Mouse (Mus musculus): ENCODE data around the gene Sgpp2. TPM values are rescaled to one million over a fixed set of nuclear protein-coding genes. Genes with fewer than 3 reads are reported as not detected.

The Sgpp2 gene
- polyA plus RNA-seq, 1 experiment from 2014 or later, result 35.9 TPM

DNA sequence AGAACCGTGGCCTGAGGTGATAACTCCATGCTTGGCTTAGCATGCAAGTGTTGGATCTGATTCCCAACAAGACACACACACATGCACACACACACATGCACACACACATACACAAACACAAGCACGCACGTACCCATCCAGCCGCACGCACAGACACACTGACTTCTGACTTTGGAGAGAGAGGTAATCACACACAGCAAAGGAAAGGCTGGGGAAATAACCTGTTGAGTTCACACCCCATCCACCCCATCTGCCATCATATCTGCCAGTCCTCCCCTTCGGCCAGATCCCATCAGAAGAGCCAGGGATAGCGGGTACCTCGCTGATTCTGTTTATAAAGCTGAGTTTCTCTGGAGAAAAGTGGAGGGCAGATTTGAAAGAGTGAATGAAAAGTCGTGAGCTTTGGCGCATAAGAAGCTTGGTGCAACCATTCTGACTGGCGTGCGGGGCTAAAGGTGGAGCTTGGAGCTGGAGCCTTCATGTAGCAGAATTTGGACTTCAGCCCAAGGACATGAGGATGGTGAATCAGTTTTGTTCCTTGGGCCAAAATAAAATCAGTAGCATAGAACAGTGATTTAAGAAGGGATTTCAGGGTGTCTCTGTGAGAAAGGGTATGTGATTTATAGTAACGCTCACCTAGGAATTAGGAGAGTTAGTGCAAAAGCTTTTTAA, 8.1 kb downstream of the Sgpp2 start:
- WGBS, result 82% methylated on average over 13 of the region's 13 CpGs
- no peak for ATAC-seq

DNA sequence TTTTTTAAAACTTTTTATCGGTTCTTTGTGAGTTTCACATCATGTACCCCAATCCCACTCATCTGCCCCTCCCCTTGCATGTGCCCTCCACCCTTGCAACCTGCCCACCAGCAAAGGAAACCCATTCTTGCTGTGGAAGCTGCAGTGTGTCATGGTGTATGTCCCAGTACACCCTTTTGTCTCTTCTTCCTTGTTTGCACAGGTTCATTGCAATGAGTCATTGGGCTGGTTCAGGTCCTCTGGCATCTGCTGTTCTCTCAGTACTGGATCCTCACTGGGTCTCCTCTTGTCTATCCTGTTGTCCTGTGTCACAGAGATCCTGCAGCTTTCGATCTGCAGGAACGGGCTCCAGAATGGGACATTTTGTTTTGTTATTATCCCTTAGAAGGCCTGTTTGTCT, 10.1 kb downstream of the Sgpp2 start:
- Histone ChIP-seq H3K4me1 (replicated peaks) (no peaks in the 10 kb centered on the region), H3K9me3 (no peaks in the 10 kb centered on the region), H3K4me2 (replicated peaks) (no peak overlapping the region), H3K27ac (no peak overlapping the region), H3K9ac (no peak overlapping the region), H3K4me3 (replicated peaks) (no peak overlapping the region), H3K27me3 (replicated peaks) (no peaks in the 10 kb centered on the region), H3K36me3 (no peaks in the 10 kb centered on the region)
- WGBS, result 81% methylated on average over 3 of the region's 3 CpGs
- ATAC-seq, result peak; percentile 31; the same call in 1 of the 2 replicates

More for the DNA sequence above, 8.1 kb downstream of the Sgpp2 start:
- no peak overlapping the region for H3K9ac ChIP-seq
- no peaks in the 10 kb centered on the region for H3K27me3 ChIP-seq (replicated peaks)
- H3K4me2 ChIP-seq (replicated peaks), result no peak overlapping the region
- H3K9me3 ChIP-seq, result no peaks in the 10 kb centered on the region
- H3K27ac ChIP-seq, result no peak overlapping the region
- H3K4me3 ChIP-seq (replicated peaks), result no peak overlapping the region
- H3K4me1 ChIP-seq (replicated peaks), result no peaks in the 10 kb centered on the region
- no peaks in the 10 kb centered on the region for H3K36me3 ChIP-seq

DNA sequence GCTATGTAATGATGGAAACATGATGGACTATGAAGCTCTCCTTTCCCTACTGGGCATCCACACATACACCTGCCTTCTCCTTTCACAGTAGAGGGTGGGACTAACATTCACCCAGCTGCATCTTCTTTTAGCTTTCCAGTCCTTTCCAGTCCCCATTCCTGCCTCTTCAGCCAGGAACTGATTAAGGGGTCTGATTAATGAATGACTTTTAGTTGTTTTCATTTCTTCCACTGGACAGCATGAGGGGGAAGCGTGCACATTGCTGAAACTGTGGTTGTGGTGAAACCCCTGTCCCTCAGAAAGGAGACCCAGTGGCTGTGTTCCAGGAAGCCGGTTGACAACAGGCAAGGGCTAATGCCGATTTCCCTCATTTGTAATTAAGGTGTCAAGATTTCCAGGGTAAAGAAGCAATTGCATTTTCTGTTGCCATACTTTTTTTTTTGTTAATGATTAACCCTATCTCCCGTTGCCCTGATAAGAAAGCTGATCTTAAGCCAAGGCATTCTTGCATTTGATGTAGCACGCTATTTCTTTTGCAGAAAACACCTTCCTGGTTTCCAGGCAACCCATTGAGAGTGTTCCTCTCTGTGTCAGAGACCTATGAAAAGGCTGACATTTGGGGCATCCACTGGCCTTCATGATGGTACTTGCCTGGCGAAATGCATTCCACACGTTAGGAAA, 12.1 kb downstream of the Sgpp2 start:
- peak; percentile 75 for ATAC-seq
- no peak overlapping the region for H3K4me3 ChIP-seq (replicated peaks)
- H3K4me1 ChIP-seq (replicated peaks), result no peaks in the 10 kb centered on the region
- peak overlapping the region; percentile 48 for H3K27ac ChIP-seq
- no peaks in the 10 kb centered on the region for H3K9me3 ChIP-seq
- no peak overlapping the region for H3K9ac ChIP-seq
- 40% methylated on average over 7 of the region's 7 CpGs for WGBS
- no peaks in the 10 kb centered on the region for H3K27me3 ChIP-seq (replicated peaks)
- H3K4me2 ChIP-seq (replicated peaks), result peak overlapping the region; percentile 22
- H3K36me3 ChIP-seq, result no peaks in the 10 kb centered on the region

DNA sequence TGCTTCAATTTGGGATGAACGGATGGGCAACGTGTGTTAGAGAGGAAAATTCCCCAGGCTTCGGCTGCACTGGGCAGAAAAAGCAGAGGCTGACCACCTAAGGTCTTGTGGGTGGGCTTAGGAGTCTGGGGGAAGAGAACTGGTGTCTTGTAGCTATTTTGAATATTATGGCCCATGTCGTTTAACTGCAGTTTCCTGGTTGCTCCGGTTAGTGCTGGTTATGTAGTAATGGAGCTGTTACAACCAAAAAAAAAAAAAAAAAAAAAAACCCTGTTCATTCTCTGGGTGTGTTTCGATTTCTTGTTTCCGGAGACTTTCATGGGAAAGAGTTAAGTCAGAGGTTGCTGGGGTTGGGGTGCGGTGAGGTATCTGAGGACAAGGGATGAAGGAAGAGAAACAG, 12.7 kb downstream of the Sgpp2 start:
- 43% methylated on average over 8 of the region's 8 CpGs for WGBS
- no peaks in the 10 kb centered on the region for H3K27me3 ChIP-seq (replicated peaks)
- peak; percentile 51 for ATAC-seq
- H3K4me2 ChIP-seq (replicated peaks), result peak overlapping the region; percentile 22; the same call in 1 of the 2 replicates
- H3K4me1 ChIP-seq (replicated peaks), result no peaks in the 10 kb centered on the region
- no peak overlapping the region for H3K4me3 ChIP-seq (replicated peaks)
- no peak overlapping the region for H3K9ac ChIP-seq
- H3K9me3 ChIP-seq, result no peaks in the 10 kb centered on the region
- H3K27ac ChIP-seq, result no peak overlapping the region
- H3K36me3 ChIP-seq, result no peaks in the 10 kb centered on the region

DNA sequence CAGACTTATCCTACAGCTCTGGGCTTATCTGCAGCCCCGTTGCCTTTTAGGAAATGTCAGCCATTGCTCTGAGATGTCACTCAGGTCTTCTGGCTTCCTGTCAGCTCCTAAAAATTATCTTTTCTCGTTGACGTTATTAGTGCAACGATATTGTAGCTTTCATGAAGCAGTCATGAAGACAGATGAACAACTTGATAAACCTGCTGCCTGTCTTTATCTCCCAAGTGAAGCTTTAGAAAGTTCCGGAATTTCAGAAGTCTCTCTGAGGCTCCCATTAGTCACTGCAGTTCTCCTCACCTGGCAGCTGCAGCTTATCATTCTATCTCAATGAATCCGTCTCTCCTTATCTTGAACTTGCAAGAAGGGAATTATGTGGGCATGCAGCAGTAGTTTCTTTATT, 13.9 kb downstream of the Sgpp2 start:
- ATAC-seq, result no peak
- 57% methylated on average over 6 of the region's 6 CpGs for WGBS
- H3K36me3 ChIP-seq, result no peaks in the 10 kb centered on the region

DNA sequence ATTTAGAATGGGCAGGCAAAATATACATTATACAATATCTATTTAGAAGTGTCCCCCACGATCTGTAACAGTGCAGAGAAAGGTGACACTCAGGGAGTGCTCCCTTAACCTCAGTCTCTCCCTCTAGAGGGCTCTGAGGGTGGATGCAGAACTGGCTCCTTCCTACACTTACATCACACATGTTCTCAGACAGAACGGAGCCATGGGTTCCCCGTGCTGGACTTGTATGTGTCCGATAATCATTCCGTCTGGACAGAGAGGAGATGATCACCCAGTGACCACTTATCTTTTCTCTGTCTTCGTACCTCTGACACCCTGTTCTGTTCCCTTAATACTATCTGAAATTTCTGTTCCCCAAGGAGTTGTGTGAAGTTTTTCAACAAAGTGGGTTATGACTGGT, 15.7 kb downstream of the Sgpp2 start:
- no peak overlapping the region for H3K27ac ChIP-seq
- H3K36me3 ChIP-seq, result no peaks in the 10 kb centered on the region
- H3K4me3 ChIP-seq (replicated peaks), result no peak overlapping the region
- H3K9ac ChIP-seq, result no peak overlapping the region
- ATAC-seq, result no peak
- no peak overlapping the region for H3K4me2 ChIP-seq (replicated peaks)
- H3K4me1 ChIP-seq (replicated peaks), result no peaks in the 10 kb centered on the region
- H3K9me3 ChIP-seq, result no peaks in the 10 kb centered on the region
- H3K27me3 ChIP-seq (replicated peaks), result no peaks in the 10 kb centered on the region
- 78% methylated on average over 6 of the region's 6 CpGs for WGBS

More for the DNA sequence above, 13.9 kb downstream of the Sgpp2 start:
- Histone ChIP-seq H3K4me1 (replicated peaks) (no peaks in the 10 kb centered on the region), H3K9ac (no peak overlapping the region), H3K27ac (no peak overlapping the region), H3K27me3 (replicated peaks) (no peaks in the 10 kb centered on the region), H3K9me3 (no peaks in the 10 kb centered on the region), H3K4me3 (replicated peaks) (no peak overlapping the region), H3K4me2 (replicated peaks) (no peak overlapping the region)

DNA sequence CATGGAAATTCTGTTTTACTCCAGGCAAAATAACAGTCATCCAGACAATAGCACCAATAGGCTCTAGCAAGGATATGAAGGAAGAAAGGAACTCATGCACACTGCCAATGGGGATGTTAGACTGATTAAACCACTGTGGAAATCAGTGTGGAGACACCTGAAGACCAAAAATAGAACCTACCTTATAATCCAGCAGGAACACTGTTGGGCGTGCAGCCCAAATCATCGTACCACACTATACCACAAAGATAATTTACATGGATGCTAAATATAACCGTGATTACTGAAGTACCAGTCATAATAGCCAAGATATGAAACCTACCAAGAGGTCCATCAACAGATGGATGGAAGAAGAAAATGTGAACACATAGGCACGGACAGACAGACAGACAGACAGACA, 18.5 kb downstream of the Sgpp2 start:
- Histone ChIP-seq H3K27me3 (replicated peaks) (no peaks in the 10 kb centered on the region), H3K27ac (no peak overlapping the region), H3K9me3 (no peaks in the 10 kb centered on the region), H3K36me3 (no peaks in the 10 kb centered on the region), H3K9ac (no peak overlapping the region), H3K4me3 (replicated peaks) (no peak overlapping the region), H3K4me1 (replicated peaks) (no peaks in the 10 kb centered on the region), H3K4me2 (replicated peaks) (no peak overlapping the region)
- no peak for ATAC-seq
- WGBS, result 91% methylated on average over 4 of the region's 4 CpGs

DNA sequence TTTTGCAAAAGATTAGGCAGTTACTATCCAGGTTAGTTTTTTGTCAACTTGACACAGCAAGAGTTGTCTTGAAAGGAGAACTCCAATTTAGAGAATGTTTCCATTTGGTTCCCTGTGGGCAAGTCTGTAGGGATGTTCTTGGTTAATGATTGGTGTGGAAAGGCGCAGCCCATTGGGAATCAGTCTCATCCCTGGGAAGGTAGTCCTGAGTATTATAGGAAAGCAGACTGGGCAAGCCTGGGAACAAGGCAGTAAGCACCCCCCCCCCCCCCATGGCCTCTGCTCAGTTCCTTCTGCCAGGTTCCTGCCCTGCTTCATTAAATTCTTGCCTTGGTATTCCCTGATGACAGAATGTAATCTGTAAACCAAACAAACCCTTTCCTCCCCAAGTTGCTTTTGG, 19.7 kb downstream of the Sgpp2 start:
- Histone ChIP-seq H3K9ac (no peak overlapping the region), H3K4me1 (replicated peaks) (no peaks in the 10 kb centered on the region), H3K27ac (no peak overlapping the region), H3K36me3 (no peaks in the 10 kb centered on the region), H3K9me3 (no peaks in the 10 kb centered on the region), H3K4me3 (replicated peaks) (no peak overlapping the region), H3K4me2 (replicated peaks) (no peak overlapping the region), H3K27me3 (replicated peaks) (no peaks in the 10 kb centered on the region)
- no peak for ATAC-seq
- WGBS, result 90% methylated on average over 1 of the region's 1 CpGs

DNA sequence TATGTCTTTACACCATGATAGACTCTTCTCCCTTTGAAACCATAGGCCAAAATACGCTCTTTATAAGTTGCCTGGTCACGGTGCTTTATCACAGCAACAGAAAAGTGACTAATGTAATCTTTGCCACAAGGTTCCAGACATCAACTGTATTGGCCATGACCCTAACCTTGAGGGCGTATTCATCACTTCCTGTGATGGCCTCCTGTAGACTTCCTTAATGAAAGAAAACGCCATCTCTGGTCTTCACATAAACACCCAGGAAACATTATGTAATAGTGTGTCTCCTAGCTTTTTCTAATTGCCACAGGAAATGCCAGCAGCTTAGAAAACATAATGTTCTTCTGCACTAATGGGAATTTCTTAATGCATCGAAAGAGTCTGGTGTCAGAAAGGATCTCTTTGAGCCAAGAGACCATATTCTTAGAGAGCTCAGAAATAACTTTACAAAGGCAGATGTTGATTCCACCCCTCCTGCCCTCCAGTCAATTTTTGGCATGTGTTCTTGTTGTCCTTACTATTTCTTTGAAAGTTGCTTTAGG, 20.5 kb downstream of the Sgpp2 start:
- Histone ChIP-seq H3K4me2 (replicated peaks) (no peak overlapping the region), H3K4me3 (replicated peaks) (no peak overlapping the region), H3K4me1 (replicated peaks) (no peaks in the 10 kb centered on the region), H3K9me3 (no peaks in the 10 kb centered on the region), H3K36me3 (no peaks in the 10 kb centered on the region), H3K27ac (no peak overlapping the region), H3K27me3 (replicated peaks) (no peaks in the 10 kb centered on the region), H3K9ac (no peak overlapping the region)
- no peak for ATAC-seq
- 80% methylated on average over 5 of the region's 5 CpGs for WGBS

DNA sequence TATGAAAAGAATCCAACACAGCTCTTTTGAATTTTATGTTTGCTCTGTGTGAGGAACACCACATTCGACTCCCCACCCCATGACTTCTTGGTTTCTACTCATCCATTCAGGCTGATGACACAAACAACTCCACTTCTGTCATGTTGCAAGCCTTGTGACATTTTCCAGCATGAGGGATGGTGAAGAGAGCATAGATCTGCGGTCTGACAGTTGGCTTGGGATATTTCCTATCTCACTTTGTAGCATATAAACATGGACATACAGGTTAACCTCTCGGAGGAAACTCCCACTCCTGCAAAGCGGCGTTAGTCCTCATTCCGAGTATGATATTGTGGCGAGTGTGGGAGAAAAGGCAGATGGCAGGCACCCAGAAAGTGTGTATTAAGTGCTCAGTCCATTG, 27.6 kb downstream of the Sgpp2 start:
- no peaks in the 10 kb centered on the region for H3K36me3 ChIP-seq
- WGBS, result 51% methylated on average over 7 of the region's 7 CpGs
- no peak overlapping the region for H3K27ac ChIP-seq
- H3K4me3 ChIP-seq (replicated peaks), result no peak overlapping the region
- ATAC-seq, result peak; percentile 20; the same call in 1 of the 2 replicates
- H3K4me2 ChIP-seq (replicated peaks), result no peak overlapping the region; the same call in 1 of the 2 replicates
- no peak overlapping the region for H3K9ac ChIP-seq
- H3K9me3 ChIP-seq, result no peaks in the 10 kb centered on the region
- H3K4me1 ChIP-seq (replicated peaks), result 0 out of 2 replicates have a peak, but pooled peaks cover 7% of the 10 kb centered on the region
- H3K27me3 ChIP-seq (replicated peaks), result no peaks in the 10 kb centered on the region

DNA sequence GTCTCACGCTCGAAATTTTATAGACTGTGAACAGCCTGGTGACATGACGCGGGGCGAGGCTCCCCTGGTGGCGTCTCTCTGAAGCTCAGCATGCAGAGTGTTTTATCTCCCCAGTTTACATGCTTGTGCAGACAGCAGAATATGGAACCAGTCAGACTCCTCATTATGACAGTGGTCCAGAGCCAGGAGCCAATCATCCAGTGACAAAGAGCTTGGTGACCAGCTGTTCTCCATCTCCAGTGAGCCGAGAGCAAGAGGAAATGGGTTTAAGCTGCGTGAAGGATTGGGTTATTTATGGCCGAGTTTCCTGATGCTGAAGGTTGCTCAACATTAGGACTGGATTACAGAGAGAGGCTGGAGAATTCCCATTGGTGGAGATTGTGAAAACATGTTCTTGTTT, 28.1 kb downstream of the Sgpp2 start:
- Histone ChIP-seq H3K9ac (no peak overlapping the region), H3K27ac (no peak overlapping the region), H3K4me1 (replicated peaks) (0 out of 2 replicates have a peak, but pooled peaks cover 7% of the 10 kb centered on the region), H3K36me3 (no peaks in the 10 kb centered on the region), H3K27me3 (replicated peaks) (no peaks in the 10 kb centered on the region), H3K4me2 (replicated peaks) (peak overlapping the region; percentile 5; the same call in 1 of the 2 replicates), H3K9me3 (no peaks in the 10 kb centered on the region), H3K4me3 (replicated peaks) (no peak overlapping the region)
- ATAC-seq, result peak; percentile 68
- 46% methylated on average over 9 of the region's 9 CpGs for WGBS

DNA sequence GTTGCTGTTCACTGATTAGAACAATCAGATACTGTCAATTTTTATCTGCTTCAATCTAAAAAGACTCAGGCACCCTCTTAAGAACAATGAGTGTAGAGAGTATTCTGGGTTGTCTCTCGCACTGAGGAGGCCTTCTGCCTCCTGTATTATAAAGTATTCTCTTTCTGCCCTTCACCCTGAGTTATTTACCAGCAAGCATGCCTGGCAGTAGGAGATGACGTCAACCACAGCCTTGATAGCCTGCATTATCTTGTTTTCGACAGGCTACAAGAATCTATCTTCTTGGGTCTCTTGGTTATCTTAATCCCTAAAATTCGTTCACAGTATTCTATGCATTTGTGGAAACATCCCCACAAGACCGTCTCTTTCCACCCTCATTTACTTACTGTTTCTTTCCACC, 29.8 kb downstream of the Sgpp2 start:
- Histone ChIP-seq H3K9ac (no peak overlapping the region), H3K27ac (no peak overlapping the region), H3K4me3 (replicated peaks) (no peak overlapping the region), H3K36me3 (no peaks in the 10 kb centered on the region), H3K9me3 (no peaks in the 10 kb centered on the region), H3K4me2 (replicated peaks) (no peak overlapping the region), H3K27me3 (replicated peaks) (no peaks in the 10 kb centered on the region), H3K4me1 (replicated peaks) (0 out of 2 replicates have a peak, but pooled peaks cover 7% of the 10 kb centered on the region)
- ATAC-seq, result no peak
- 65% methylated on average over 5 of the region's 5 CpGs for WGBS
